Mouse (Mus musculus) erythroid progenitor cell, adult 5-6 weeks (primary cell): ENCODE measurements around the gene Slc9a3r2. TPM values are rescaled to one million over a fixed set of nuclear protein-coding genes. Genes with fewer than 3 reads are reported as not detected.
"Not testable (repeated sequence)": the region's sequence is repeated elsewhere in the genome, so short reads cannot be mapped to it uniquely, and the experiment has no call there.

Source experiments
- ATAC-seq: replicated peaks from 2 replicates; pipeline ENCODE4 v1.8.0; 2016; ENCODE audit warnings: moderate number of reproducible peaks, mild to moderate bottlenecking, moderate TSS enrichment, inconsistent platforms; ENCODE audit not compliant: poor library complexity, low FRiP score, severe bottlenecking
- total RNA-seq, 2 experiments: library from RNA; stranded (forward) in 1 of 2; stranded (reverse) in 1 of 2; fragments of 150-400 nt in 1 of 2; fragments of 186-747, 209-891 nt in 1 of 2; gene quantifications; 2 replicates each; pipeline versions ENCODE4 v1.2.3 to v1.2.4; 2015 to 2017; ENCODE audit warnings: low replicate concordance in 2 of 2

The Slc9a3r2 gene
- total RNA-seq, 2 experiments from 2014 or later, result 0.84 TPM; not detected in 1

DNA sequence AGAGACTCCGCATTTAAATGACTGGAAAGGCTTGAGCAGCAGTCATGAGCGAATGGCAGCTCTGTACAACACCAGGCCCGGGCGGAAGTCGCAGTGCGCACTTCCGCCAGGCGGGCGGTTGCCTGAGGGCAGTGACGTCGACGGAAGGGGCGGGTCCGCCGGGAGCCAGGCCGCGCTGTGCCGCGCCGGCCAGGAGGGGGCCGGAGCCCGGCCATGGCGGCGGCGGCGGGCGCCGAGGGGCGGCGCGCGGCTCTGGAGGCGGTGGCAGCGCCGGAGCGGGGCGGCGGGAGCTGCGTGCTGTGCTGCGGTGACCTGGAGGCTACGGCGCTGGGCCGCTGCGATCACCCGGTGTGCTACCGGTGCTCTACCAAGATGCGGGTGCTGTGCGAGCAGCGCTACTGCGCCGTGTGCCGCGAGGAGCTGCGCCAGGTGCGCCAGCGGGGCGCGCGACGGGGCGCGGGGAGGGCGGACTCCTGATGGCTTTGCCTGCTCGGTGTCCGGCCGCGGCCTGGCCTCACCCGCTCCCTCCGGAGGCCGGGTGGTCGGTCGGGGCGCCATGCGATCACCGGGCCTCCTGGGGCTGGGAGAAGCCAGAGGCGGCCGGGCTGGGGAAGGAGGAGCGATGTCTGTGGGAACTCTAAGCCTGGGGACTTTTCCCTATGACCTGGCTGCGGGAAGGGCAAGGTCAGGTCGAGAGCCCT is 19.6 kb upstream of the Slc9a3r2 start, which contains the start of gene Zfp598:
Gene Zfp598 (plus strand): TSS at position 143 of the 701 bp plus-strand sequence.
- ATAC-seq, result peak; percentile 96

DNA sequence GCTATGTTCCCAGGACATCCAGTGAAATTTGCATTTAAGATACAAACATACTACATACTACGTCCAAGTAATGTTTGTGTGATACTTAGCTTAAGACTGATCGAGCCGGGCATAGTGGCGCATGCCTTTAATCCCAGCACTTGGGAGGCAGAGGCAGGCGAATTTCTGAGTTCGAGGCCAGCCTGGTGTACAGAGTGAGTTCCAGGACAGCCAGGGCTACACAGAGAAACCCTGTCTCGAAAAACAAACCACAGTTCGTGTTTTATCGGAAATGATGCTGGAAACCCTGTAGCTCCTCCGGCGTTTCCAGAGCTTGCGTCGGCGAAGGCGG is 19.1 kb upstream of the Slc9a3r2 start:
- ATAC-seq, result not testable (repeated sequence)

DNA sequence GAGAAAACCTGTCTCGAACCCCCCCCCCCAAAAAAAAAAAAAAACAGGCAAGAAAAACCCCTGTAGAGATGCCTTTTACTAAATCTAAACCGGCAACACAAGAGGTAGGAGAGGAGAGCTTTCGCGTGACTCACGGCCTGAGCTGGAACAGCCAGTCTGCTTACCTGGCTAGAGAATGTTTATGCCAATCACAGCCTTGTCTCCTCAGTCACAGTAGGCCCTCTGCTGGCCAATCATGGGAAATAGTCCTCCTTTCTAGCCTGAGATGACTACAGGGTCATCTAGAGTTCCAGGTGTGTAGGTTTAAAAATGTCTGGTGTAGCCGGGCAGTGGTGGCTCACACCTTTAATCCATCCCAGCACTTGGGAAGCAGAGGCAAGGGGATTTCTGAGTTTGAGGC is 17.3 kb upstream of the Slc9a3r2 start:
- 0 out of 2 replicates have a peak, but pooled peaks have one; percentile 21 for ATAC-seq

DNA sequence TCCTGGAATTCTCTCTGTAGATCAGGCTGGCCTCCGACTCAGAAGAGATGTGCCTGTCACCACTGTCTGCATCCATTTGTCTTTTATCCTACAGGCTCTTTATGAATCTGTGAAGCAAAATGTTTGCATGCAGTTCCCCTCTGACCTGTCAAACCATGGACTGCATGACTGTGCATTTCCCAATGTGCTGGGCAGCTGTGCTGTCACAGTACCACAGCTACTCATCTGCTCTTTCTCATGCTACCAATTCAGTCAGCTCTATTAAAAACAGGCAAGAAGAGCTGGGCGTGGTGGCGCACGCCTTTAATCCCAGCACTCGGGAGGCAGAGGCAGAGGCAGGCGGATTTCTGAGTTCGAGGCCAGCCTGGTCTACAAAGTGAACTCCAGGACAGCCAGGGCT is 16.9 kb upstream of the Slc9a3r2 start:
- not testable (repeated sequence) for ATAC-seq

DNA sequence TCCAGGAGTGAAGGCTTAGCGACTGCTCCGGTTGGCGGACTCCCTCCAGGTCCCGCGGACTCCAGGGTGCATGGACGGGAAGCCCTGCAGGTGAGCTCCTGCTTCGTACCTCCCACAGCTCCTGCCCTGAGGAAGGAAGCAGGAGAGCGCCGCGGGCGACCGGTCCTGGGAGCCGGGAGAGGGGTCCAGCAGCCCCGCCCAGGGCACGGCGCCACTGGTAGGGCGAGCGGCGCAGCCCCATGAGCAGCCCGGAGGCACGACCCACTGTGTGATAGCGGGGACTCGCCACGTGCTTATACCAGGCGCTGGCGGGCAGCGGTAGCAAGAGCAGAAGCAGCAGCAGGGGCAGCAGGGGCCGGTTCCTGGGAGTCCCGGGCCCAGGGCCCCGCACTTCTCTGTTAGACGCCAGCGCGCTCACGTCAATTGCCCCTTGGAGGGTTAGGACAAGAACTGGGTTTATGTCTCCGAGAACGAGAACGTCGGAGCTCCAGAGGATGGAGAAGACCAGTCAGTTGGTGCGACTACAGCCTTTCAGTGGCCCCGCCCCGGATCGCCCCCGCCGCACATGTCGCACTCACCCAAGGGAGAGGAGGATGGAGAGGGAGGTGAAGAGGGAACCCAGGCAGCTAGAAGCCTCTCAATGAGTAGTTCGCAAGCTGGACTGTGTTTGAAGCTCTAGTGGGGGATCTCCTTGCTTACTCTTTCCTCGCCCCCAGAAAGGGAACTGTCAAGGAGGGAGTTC is 8.1 kb upstream of the Slc9a3r2 start, which contains the start of gene Npw:
Gene Npw (minus strand): TSS at position 441 of the 742 bp plus-strand sequence.
- ATAC-seq, result no peak

DNA sequence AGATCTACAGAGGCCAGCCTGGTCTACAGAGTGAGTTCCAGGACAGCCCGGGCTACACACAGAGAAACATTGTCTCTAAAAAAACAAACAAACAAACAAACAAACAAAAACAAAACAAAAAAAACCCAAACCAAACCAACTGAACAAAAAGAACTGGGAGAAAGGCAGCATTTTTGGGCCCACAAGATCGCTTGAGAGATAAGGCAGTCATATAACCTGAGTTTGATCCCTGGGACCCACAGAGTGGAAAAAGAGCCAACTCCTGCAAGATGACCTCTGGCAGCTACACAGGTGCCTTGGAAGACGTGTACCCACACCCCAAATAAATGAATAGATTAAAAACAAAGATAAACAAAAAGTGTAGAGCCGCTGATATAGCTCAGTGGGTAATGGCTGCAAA is 4.8 kb upstream of the Slc9a3r2 start:
- no peak for ATAC-seq

DNA sequence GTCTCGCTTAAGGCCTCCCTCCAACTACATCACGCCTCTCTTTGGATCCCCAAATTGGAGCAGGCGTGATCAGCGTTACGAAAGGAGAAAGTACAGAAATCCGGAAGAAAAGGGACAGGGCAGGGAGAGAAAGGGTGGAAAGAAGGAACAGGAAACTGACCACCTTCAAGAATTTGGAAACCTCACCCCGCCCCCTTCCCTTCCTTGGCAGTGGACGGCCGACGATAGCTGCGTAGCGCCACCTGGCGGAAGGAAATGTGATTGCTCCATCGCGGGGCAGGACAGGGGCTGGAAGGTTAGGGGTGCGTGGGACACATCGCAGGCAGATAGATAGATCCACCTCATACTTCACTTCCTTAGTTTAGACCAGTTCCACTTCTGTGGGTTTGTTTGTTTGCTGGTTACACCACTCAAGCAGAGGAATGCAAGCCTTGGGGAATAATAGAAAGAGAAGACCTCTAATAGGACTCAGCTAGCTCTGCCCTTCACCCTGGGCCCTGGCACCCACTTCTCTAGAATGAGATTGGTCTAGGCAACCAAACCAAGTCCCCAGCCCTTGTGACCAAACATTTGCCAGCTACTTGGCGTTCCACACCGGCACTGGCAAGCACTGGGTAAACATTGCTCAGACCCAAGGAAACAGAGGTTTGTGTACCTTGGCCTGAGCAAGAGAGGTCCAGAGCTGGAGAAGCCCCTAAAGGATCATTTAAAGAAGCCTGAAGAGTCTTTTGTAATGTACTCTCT is 4.0 kb upstream of the Slc9a3r2 start:
- ATAC-seq, result peak; percentile 80

DNA sequence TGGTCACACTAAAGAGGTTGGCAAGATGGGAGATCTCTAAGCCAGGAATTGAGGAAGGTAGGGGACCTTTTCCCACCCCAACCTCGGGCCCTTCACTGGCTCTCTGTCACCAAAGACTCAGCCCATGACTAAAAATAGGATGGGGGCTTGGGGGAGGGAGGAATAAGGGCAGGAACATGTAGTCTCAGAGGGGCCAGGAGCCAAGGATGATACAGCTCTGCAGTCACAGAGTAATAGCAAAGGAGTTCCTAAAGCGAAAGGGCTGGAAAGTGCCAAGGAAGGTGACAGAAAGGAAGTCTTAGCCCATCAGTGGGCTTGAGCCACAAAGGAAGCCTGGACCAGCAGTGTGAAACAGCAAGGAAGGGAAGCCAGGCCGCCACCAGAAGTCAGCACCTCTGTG is 1.7 kb upstream of the Slc9a3r2 start:
- no peak for ATAC-seq

DNA sequence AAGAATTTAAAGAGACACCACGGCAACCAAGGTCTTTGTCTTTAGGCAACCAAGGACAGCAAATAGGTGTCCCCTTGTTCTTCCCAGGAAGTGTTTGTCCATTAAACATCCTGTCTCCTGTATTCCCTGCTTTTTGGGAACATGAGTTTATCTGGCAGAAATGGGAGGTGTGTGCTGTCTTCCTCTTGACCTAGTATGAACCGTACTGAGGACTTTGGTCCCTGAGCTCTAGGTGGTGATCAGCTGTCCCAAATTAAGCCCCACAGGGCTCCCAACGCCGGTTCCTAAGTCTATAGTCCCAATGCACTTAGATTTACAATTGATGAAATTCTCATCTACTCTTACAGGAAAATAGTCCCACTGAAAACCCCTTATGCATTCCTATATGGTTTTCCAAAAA is 639 bp upstream of the Slc9a3r2 start:
- no peak for ATAC-seq

DNA sequence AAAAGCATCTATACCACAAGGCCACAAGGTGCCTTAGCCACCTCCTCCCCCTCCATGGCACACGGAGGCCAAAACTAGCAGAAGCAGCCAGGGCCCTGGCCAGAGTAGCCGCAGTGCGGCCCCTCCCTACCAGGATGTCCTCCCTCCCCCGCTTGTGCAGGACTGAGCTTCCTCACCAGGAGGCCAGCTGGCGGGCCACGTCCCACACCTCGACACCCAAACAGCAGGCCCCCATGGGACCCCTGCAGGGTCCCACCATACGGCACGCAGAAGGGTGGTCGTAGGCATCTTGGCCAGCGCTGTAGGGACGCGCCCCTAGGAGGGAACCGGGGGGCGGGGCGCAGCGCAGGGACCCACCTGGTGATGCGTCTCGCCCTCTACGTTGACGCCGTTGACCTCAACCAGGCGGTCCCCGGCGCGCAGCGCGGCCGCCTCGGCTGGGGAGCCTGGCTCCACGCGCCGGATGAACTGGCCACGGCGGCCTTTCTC is 502 bp downstream of the Slc9a3r2 start:
- ATAC-seq, result no peak

DNA sequence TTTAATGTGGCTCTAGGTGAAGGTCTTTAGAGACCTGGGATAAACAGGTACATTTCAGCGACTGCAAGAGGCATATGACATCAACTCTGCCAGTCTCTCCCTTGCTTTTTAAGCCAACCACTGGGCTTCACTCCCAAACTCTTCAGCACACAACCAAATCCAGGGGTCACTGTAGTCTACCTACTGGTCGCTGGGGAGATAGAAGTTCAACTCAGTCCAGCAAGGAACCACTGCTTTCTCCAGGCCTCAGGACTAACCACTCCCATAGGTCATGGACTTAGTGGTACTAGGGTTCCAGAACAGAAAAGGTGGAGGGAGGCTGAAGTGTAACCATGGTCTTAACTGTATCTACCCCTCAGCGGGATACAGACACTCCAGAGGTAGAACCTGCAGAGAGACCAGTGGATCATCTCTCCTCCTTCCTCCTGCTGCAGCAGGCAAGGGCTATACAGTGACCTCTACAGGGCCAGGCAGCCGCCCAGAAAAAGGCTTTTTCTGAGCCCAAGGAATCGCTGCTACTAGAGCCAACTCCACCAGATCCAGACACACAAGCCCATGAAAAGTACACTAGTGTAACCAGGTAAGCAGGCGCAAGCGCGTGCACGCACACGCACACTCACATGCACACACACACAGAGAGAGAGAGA is 1.3 kb downstream of the Slc9a3r2 start:
- no peak for ATAC-seq

DNA sequence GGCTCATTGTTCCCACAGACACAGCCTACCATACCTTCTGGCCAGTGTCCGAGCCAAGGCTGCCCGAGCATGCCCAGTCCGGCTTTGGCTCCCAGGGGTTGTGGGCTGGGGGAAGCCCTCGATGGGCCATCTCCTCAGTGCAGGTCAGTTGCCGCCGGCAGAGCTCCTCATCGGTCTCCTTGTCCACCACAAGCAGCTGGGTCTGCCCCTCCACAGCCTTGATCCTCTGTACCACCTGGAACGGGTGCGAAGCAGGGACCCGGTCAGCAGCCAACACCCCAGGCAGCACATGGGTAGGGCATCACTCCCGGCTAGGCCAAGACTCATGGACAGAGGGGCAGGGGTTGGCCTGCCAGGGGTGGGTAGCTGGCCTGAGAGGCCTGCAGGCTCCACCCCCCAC is 2.6 kb downstream of the Slc9a3r2 start:
- ATAC-seq, result 0 out of 2 replicates have a peak, but pooled peaks have one; percentile 4

DNA sequence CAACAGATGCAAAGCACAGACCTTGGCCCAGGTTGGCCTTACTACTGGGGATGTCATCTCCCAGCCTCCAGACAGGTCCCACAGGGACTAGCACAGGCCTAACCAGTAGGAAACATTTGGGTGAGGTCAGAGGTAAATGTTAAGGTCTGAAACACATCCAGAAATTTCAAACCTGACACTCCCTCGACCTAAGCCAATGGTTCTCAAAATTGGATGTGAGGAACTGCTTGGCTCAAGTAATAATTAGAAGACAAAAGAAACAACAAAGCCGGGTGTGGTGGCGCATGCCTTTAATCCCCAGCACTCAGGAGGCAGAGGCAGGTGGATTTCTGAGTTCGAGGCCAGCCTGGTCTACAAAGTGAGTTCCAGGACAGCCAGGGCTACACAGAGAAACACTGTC is 3.7 kb downstream of the Slc9a3r2 start:
- ATAC-seq, result no peak

DNA sequence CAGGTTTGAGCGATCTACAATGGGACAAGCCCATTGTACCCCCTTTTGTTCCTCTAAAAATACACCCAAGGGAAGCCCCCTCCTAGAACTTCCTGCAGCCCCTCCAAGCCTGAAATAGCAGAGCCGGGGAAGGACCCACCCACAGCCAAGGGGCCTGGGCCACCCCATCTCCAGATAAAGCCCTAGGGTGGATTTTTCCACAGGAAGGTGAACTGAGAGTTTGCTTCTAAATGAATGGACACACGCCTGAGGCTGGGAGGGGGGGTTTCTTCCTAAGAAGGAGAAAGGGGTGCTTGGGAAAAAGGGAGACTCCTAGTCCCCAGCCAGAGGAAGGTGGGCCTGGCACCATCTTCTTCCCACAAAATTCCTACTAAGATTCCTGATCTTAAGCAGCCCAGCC is 4.2 kb downstream of the Slc9a3r2 start:
- ATAC-seq, result no peak

DNA sequence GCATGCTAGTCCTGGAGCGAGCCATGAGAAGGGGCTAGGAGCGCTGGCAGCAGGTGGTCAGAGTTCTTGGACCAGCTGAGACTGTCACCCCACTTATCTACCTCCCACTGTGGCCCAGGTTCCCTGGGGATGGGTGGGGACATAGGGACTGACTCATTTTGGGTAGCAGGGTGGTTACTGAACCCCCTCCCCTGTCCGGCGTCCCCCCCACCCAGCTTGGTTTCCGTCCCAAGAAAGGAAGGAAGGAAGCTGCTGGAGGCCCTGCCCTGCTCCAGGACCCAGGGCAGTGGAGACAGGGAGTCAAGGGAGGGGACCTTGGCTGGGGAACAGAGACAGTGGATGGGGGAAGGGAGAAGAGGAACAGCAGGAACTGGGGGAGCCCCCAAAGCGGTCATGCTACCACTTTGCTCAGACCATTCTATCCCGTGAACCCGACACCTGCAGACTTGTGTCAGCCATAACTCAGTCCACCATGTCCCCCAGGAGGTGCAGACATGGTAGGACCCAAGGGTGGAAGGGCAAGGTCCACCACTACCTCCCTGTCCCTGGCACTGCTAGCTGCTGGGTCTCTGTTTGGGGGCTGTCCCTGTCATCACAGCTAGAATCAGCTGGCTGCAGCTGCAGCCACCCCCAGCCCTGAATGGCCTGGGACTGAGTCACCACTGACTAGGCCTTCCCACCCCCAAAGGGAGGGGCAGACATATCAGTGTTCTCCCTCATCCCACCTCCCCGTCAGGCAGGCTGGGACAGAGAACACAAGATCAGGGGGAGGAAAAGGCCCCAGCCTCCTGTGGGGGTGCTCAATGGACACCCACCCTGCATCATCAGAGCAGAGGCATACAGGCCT is 5.0 kb downstream of the Slc9a3r2 start:
- no peak for ATAC-seq

DNA sequence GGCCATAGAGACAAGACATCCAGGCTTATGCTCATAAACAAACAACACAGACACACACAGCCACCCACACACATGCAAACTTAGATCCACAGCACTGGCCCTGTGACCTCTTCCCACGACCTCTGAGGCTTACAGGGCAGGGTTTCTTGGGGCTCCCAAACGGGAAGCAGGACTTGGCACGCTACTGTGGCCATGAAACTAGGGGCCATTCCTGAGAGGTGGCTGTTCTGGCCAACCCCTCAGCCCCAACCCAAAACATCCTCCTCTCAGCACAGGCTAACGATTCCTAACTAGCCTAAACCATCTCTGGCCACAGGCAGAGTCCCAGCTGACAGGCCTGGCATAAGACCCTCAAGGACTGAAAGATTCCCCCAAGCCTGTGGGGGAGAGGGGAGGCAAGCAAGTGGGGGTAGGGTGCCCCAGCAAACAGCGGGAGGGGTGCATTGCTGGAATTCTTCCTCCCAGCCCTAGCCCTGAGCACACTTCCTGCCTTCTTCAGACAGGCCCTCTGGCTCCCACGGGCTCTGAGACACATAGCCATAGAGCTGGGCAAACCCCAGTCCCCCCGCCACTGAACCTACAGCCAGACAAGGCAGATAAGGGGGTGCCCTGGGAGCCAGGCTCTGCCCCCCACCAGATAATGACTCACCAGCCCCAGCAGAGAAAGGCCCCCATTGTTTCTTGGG is 6.0 kb downstream of the Slc9a3r2 start:
- no peak for ATAC-seq

DNA sequence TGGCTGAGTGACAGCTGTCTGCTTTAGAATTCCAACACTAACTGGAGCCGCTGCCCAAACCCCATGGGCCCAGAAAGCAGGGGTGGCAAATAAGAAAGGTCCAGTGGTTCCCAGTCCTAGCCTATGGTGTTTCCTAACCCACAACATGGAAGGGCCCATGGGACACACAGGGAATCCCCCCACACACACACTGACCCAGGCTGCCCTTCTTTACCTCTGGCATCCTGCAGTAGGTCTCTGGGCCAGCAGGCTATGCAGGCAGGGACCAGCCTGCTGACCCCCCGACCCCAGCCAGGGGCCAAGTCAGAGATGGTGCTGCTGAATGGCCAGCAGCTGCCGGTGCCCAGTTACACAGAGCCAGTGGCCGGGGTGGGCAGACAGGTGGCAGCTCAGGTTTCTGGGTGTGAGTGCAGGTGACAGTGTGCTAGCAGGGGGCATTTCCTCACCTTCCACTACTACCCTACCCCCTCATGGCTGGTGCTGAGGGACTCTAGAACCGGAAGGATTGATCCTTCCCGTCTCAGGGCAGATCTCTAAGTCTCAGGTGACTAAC is 7.3 kb downstream of the Slc9a3r2 start:
- no peak for ATAC-seq

DNA sequence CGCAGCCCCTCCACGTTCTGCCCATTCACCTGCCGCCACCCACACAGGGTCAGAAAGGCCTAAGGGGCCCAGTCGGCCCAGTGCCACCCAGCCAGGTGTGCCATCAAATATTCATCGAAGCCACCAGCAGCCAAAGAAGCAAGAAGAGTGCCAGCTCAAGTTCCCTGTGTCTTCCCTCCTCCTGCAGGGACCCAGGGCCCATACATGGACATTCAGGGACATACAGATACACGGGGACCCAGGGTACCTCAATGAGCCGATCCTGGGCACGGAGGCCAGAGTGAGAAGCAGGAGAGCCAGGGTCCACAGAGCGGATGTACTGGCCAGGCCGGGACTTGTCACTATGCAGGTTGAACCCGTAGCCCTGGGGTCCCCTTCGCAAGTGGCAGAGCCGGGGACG is 8.2 kb downstream of the Slc9a3r2 start:
- no peak for ATAC-seq
